Mouse (Mus musculus): ENCODE results near the gene Arcn1. TPM values are rescaled to one million over a fixed set of nuclear protein-coding genes. Genes with fewer than 3 reads are reported as not detected.

Arcn1 gene
- total RNA-seq, 2 experiments from 2014 or later: 62.7 to 68.1 TPM

Other genes with a start within 250 kb of the Arcn1 start
- gene Cxcr5, start 206.0 kb downstream of the Arcn1 start, total RNA-seq (2021): not detected
- 10 to 100 TPM; 55.1 to 59.4 TPM for gene Ddx6, start 163.0 kb downstream of the Arcn1 start, total RNA-seq (2021)
- not detected for gene Treh, start 94.6 kb downstream of the Arcn1 start, total RNA-seq (2021)
- 10 to 100 TPM; 38.0 to 40.5 TPM for gene Phldb1, start 32.6 kb downstream of the Arcn1 start, total RNA-seq (2021)
- gene Ift46, start 63 bp upstream of the Arcn1 start, total RNA-seq (2021): 10 to 100 TPM; 16.7 to 24.0 TPM
- 1 to 10 TPM; 7.9 to 9.0 TPM for gene Tmem25, start 31.5 kb upstream of the Arcn1 start, total RNA-seq (2021)
- gene Ttc36, start 35.2 kb upstream of the Arcn1 start, total RNA-seq (2021): under 1 TPM; 0.32 to 0.90 TPM
- 10 to 100 TPM; 10.0 to 15.3 TPM for gene Kmt2a, start 113.5 kb upstream of the Arcn1 start, total RNA-seq (2021)
- 100 to 1,000 TPM; 769 to 791 TPM for gene Atp5l, start 152.9 kb upstream of the Arcn1 start, total RNA-seq (2021)
- 10 to 100 TPM; 32.9 to 35.5 TPM for gene Ube4a, start 197.8 kb upstream of the Arcn1 start, total RNA-seq (2021)
- under 1 TPM in 1 of 2 experiments, not detected in 1; 0.54 TPM for gene Cd3g, start 212.6 kb upstream of the Arcn1 start, total RNA-seq (2021)
- gene Cd3d, start 213.9 kb upstream of the Arcn1 start, total RNA-seq (2021): not detected
- under 1 TPM in 1 of 2 experiments, not detected in 1; 0.43 TPM for gene Cd3e, start 241.8 kb upstream of the Arcn1 start, total RNA-seq (2021)